Mouse (Mus musculus): ENCODE measurements around the gene Myog. TPM values are rescaled to one million over a fixed set of nuclear protein-coding genes. Genes with fewer than 3 reads are reported as not detected.

Myog gene
- total and polyA plus RNA-seq, 2 experiments from 2014 or later = 0.19 to 0.29 TPM

DNA sequence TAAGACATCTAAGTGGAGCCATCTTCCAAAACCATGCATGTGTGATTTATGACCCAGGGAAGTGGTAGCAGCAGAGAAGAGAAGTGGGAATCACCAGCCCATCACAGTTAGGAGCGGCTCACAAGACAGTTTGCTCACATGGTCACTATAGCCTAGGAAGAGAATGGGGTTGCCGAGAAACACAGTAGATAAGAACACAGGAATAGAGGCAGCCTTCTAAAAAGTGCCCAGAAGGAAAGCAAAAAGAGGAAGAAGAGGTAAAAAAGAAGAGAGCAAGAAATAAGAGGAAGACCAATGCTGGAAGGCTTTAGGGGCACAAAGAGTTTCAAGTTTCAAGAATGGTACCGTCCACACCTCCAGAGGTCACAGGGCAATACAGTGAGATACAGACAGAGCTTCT, 7.4 kb upstream of the Myog start:
- 83% methylated on average over 3 of the region's 3 CpGs for WGBS
- no peak for TF ChIP-seq CTCF (IDR thresholded peaks at IDR 0.05; ENCODE audit: low read depth)
- Histone ChIP-seq H3K4me2 (ENCODE audit: low read depth) (no peak overlapping the region), H3K27ac (ENCODE audit: low read depth, low read length) (no peak overlapping the region), H3K4me3 (ENCODE audit: low read depth, low read length) (no peak overlapping the region), H3K4me1 (ENCODE audit: insufficient read depth) (no peaks in the 10 kb centered on the region), H3K9me3 (ENCODE audit: low read length) (no peaks in the 10 kb centered on the region), H3K27me3 (ENCODE audit: insufficient read depth, low read length) (no peaks in the 10 kb centered on the region), H3K36me3 (ENCODE audit: insufficient read depth) (no peaks in the 10 kb centered on the region), H3K9ac (no peak overlapping the region)
- no peak for ATAC-seq
- DNase-seq = no peak

DNA sequence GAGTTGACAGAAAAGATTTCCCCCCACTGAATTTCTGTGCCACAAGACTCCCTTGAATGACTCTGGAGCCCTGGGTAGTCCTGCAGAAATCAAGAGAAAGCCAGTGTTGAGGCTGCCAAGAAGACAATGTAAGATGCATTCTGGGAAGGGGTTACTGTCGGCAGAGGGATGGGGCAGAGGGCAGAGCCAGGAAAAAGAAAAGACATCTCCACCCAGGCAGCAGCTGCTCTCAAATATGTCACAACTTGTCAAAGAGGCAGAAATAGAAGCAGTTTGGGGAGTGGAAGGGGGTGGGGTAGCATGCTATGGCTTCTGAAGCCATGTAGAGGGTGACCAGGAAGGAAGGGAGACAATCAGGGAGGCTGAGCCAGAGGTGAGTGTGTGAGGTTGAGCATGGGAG, 6.7 kb upstream of the Myog start:
- Histone ChIP-seq H3K4me1 (ENCODE audit: insufficient read depth) (no peaks in the 10 kb centered on the region), H3K4me3 (ENCODE audit: low read depth, low read length) (no peak overlapping the region), H3K9me3 (ENCODE audit: low read length) (no peaks in the 10 kb centered on the region), H3K27me3 (ENCODE audit: insufficient read depth, low read length) (no peaks in the 10 kb centered on the region), H3K4me2 (ENCODE audit: low read depth) (no peak overlapping the region), H3K27ac (ENCODE audit: low read depth, low read length) (no peak overlapping the region), H3K36me3 (ENCODE audit: insufficient read depth) (no peaks in the 10 kb centered on the region), H3K9ac (no peak overlapping the region)
- ATAC-seq (no peak; the same call in 1 of the 2 replicates), DNase-seq (no peak)
- WGBS = 46% methylated on average over 1 of the region's 1 CpGs
- no peak for TF ChIP-seq CTCF (IDR thresholded peaks at IDR 0.05; ENCODE audit: low read depth)

DNA sequence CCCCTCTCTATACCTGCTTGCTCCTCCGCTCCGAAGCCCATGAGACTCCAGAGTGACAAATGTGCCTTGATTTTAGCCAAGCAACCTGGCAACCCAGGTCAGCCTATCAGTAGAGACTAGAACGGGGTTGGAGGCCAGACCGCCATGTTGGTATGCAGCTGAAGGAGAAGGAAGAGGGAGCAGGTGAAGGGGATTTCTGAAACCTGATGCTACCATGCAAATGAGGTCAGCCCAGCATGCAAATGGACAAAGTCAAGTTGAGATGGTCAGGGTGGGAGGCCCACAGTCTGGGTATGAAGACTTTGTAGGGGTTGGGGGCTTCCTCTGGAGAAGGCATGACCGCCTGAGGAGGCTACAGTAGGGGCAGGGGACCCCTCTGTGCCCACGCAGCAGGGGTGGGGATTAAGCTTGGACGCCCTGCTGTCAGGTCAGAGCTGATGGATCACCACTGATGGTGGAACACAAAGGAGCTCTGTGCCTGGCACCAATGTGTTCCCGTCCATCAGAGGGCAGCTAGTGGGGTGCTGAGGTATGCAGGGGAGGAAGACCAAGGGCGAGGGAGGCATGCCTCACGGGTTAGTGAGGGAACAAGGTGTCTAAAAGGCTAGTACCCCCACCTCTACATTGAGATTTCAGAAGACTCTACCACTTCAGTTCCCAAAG, 4.2 kb upstream of the Myog start:
- Histone ChIP-seq H3K27ac (ENCODE audit: low read depth, low read length) (no peak overlapping the region), H3K9me3 (ENCODE audit: low read length) (no peaks in the 10 kb centered on the region), H3K4me1 (ENCODE audit: insufficient read depth) (no peaks in the 10 kb centered on the region), H3K4me3 (ENCODE audit: low read depth, low read length) (no peak overlapping the region), H3K4me2 (ENCODE audit: low read depth) (no peak overlapping the region), H3K9ac (no peak overlapping the region), H3K27me3 (ENCODE audit: insufficient read depth, low read length) (no peaks in the 10 kb centered on the region), H3K36me3 (ENCODE audit: insufficient read depth) (no peaks in the 10 kb centered on the region)
- DNase-seq (no peak), ATAC-seq (no peak)
- 54% methylated on average over 10 of the region's 10 CpGs for WGBS
- TF ChIP-seq CTCF (IDR thresholded peaks at IDR 0.05; ENCODE audit: low read depth) = no peak

DNA sequence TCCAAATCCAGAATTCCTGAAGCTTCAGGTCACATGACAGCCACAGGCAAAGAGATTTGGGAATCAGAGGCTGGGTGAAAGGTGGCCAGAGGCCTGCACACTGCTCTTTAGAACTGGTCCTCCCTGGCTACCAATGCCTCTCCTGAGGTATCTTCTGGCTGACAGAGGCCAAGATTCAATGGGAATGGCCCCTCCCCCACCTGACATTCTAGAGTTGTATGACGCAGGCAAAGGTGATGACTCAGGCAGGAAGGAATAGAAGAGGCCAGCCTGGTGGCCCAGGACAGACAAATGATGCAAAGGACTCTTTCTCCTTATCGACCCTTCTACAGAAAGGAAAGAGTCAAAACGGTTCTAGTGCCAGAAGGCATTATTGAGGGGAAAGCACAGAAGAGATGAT, 1.6 kb upstream of the Myog start:
- Histone ChIP-seq H3K9ac (no peak overlapping the region), H3K9me3 (ENCODE audit: low read length) (no peaks in the 10 kb centered on the region), H3K27ac (ENCODE audit: low read depth, low read length) (no peak overlapping the region), H3K4me1 (ENCODE audit: insufficient read depth) (no peaks in the 10 kb centered on the region), H3K4me2 (ENCODE audit: low read depth) (no peak overlapping the region), H3K36me3 (ENCODE audit: insufficient read depth) (no peaks in the 10 kb centered on the region), H3K4me3 (ENCODE audit: low read depth, low read length) (no peak overlapping the region), H3K27me3 (ENCODE audit: insufficient read depth, low read length) (no peaks in the 10 kb centered on the region)
- TF ChIP-seq CTCF (IDR thresholded peaks at IDR 0.05; ENCODE audit: low read depth) = no peak
- ATAC-seq (no peak), DNase-seq (no peak)
- 81% methylated on average over 3 of the region's 3 CpGs for WGBS

DNA sequence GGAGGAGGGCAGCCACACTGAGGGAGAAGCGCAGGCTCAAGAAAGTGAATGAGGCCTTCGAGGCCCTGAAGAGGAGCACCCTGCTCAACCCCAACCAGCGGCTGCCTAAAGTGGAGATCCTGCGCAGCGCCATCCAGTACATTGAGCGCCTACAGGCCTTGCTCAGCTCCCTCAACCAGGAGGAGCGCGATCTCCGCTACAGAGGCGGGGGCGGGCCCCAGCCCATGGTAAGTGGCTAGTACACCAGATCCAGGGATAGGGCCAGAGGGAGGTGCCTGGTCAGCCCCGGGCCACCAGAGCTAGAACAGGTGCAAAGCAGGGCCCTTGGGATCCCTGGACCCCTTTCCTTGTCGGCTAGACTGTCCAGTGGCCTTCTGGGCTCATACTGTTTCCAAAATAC, 511 bp downstream of the Myog start:
- Histone ChIP-seq H3K27me3 (ENCODE audit: insufficient read depth, low read length) (no peaks in the 10 kb centered on the region), H3K9me3 (ENCODE audit: low read length) (no peaks in the 10 kb centered on the region), H3K4me1 (ENCODE audit: insufficient read depth) (no peaks in the 10 kb centered on the region), H3K4me3 (ENCODE audit: low read depth, low read length) (no peak overlapping the region), H3K9ac (no peak overlapping the region), H3K27ac (ENCODE audit: low read depth, low read length) (no peak overlapping the region), H3K36me3 (ENCODE audit: insufficient read depth) (no peaks in the 10 kb centered on the region), H3K4me2 (ENCODE audit: low read depth) (no peak overlapping the region)
- no peak for ATAC-seq
- 92% methylated on average over 13 of the region's 13 CpGs for WGBS
- no peak for TF ChIP-seq CTCF (IDR thresholded peaks at IDR 0.05; ENCODE audit: low read depth)
- DNase-seq = no peak

DNA sequence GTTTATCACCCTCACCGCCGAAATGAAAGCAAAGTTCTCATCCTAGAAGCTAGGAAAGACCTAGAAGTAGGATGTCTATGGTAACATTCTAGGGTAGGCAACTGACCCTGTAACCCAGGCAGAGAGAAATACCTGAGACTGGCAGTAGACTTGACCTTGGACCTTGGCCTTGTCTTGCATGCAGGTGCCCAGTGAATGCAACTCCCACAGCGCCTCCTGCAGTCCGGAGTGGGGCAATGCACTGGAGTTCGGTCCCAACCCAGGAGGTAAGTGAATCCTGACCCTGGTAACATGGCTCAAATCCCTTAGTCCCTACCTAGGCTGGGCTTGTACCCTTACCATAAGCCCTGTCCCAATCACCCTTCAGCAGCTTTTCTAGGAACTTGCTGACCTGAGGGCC, 1.1 kb downstream of the Myog start:
- Histone ChIP-seq H3K4me2 (ENCODE audit: low read depth) (no peak overlapping the region), H3K4me1 (ENCODE audit: insufficient read depth) (no peaks in the 10 kb centered on the region), H3K9ac (no peak overlapping the region), H3K27ac (ENCODE audit: low read depth, low read length) (no peak overlapping the region), H3K4me3 (ENCODE audit: low read depth, low read length) (no peak overlapping the region), H3K27me3 (ENCODE audit: insufficient read depth, low read length) (no peaks in the 10 kb centered on the region), H3K36me3 (ENCODE audit: insufficient read depth) (no peaks in the 10 kb centered on the region), H3K9me3 (ENCODE audit: low read length) (no peaks in the 10 kb centered on the region)
- no peak for DNase-seq
- no peak for ATAC-seq
- 68% methylated on average over 5 of the region's 5 CpGs for WGBS
- peak; percentile 38 for TF ChIP-seq CTCF (IDR thresholded peaks at IDR 0.05; ENCODE audit: low read depth)

GRCm38 (mm10) chr1:134291555-134291954, 1.8 kb downstream of the Myog start:
- H3K27me3 ChIP-seq (ENCODE audit: insufficient read depth, low read length) = no peaks in the 10 kb centered on the region
- WGBS = 81% methylated on average over 8 of the region's 8 CpGs
- no peak overlapping the region for H3K4me3 ChIP-seq (ENCODE audit: low read depth, low read length)
- no peak overlapping the region for H3K27ac ChIP-seq (ENCODE audit: low read depth, low read length)
- no peaks in the 10 kb centered on the region for H3K36me3 ChIP-seq (ENCODE audit: insufficient read depth)
- DNase-seq (no peak), ATAC-seq (no peak)
- no peaks in the 10 kb centered on the region for H3K9me3 ChIP-seq (ENCODE audit: low read length)
- TF ChIP-seq CTCF (IDR thresholded peaks at IDR 0.05; ENCODE audit: low read depth) = no peak
- H3K4me1 ChIP-seq (ENCODE audit: insufficient read depth) = no peaks in the 10 kb centered on the region
- H3K4me2 ChIP-seq (ENCODE audit: low read depth) = no peak overlapping the region
- no peak overlapping the region for H3K9ac ChIP-seq

Measured in forebrain, postnatal 0 days (tissue).